Mouse (Mus musculus): Measurements from ENCODE around the gene Adm. TPM values are rescaled to one million over a fixed set of nuclear protein-coding genes. Genes with fewer than 3 reads are reported as not detected.
A peak's percentile ranks its signal among the peaks of the same experiment; 100 is the strongest.

Adm gene
- polyA plus RNA-seq, 1 experiment from 2014 or later: not detected

DNA sequence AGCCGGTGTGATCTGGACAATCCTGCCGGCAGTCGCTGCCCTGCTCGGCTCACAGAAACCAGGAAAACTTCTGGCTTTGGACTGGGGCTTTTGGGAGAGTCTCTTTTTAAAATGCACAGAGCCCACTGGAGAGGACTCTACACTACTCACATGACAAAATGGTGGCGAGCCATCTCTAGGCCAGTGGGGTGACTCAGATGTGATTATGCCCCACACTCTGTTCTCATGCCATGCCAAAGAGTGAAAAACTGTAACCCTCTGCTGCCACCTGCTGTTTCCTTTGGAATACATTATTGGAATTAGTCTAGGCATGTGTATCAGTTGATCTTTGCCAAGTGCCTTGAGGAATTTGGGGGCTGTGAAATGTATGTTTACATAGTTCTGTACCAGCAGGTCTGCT, 17.9 kb downstream of the Adm start:
- peak; percentile 82 for TF ChIP-seq CTCF (IDR thresholded peaks at IDR 0.05)
- DNase-seq (ENCODE audit: low read depth, low spot score) (no peak), ATAC-seq (no peak)
- CTCF ChIA-PET: interaction anchor here (0.7 to 4.7 kb wide), 7 partner anchors 8 to 379 kb away, joined by 3 to 35 read pairs (median 3); no protein-coding TSS in a partner anchor
- no peaks in the 10 kb centered on the region for H3K27me3 ChIP-seq
- in situ Hi-C loops (cut with MboI; ENCODE audit: low pct_unique_long_range_greater_than_20kb): no loop called here
- POLR2A ChIA-PET: interaction anchor here (0.6 to 1.1 kb wide), 3 partner anchors 44 to 364 kb away, joined by 3 to 5 read pairs (median 3); no protein-coding TSS in a partner anchor

GRCm38 (mm10) chr7:110645859-110646258, 18.4 kb downstream of the Adm start:
- no peaks in the 10 kb centered on the region for H3K27me3 ChIP-seq
- POLR2A ChIA-PET: interaction anchor here (1.1 kb wide), 1 partner anchor 43 kb away, joined by 3 read pairs; no protein-coding TSS in a partner anchor

DNA sequence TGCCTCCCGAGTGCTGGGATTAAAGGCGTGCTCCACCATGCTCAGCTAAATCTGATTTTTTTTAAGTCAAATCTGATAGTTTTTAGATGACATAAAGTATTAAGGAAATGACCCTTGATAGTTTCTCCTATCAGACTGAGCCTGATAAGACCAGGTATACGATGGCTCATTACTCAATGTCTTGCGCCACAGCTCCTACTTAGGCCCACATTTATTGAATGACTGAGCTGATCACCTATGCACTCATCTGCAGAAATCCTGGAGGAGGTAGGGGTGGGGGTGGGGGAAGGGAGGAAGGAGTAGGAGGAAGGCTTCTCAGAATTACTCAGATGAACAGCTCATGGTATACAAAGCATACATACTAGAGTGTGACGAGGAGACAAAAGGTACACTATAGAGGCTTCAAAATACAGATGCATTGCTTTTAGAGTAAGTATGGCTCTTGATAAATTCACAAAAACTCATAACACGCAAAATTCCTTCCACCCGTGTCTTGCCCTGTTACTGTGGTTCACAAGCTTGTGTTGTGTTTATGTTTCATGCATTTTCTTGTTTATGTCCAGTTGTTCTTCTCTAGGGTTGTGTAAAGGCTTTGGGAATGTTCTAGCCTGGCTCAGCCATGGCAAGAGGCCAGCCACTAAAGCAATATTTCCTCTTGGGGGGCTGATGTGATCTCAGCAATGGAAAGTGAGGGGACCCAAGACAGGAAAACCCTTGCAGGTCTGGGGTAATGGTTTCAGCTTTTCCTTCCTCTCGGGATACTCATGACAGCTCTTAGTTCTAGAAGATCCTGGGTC, 19.3 kb downstream of the Adm start:
- ChIA-PET POLR2A (interaction anchor here (1.1 kb wide), 1 partner anchor 42 kb away, joined by 3 read pairs; no protein-coding TSS in a partner anchor), CTCF (interaction anchor here (1.2 to 2.6 kb wide), 4 partner anchors 9 to 360 kb away, joined by 3 to 7 read pairs (median 6); no protein-coding TSS in a partner anchor)
- in situ Hi-C loops (cut with MboI; ENCODE audit: low pct_unique_long_range_greater_than_20kb): no loop called here
- no peak for DNase-seq (ENCODE audit: low read depth, low spot score)
- no peaks in the 10 kb centered on the region for H3K27me3 ChIP-seq
- no peak for TF ChIP-seq CTCF (IDR thresholded peaks at IDR 0.05)
- no peak for ATAC-seq

More at GRCm38 (mm10) chr7:110645859-110646258, 18.4 kb downstream of the Adm start:
- ATAC-seq: no peak
- CTCF ChIA-PET: interaction anchor here (0.7 to 2.6 kb wide), 6 partner anchors 8 to 380 kb away, joined by 3 to 7 read pairs (median 3); no protein-coding TSS in a partner anchor
- in situ Hi-C loops (cut with MboI; ENCODE audit: low pct_unique_long_range_greater_than_20kb): no loop called here
- TF ChIP-seq CTCF (IDR thresholded peaks at IDR 0.05): no peak
- no peak for DNase-seq (ENCODE audit: low read depth, low spot score)

DNA sequence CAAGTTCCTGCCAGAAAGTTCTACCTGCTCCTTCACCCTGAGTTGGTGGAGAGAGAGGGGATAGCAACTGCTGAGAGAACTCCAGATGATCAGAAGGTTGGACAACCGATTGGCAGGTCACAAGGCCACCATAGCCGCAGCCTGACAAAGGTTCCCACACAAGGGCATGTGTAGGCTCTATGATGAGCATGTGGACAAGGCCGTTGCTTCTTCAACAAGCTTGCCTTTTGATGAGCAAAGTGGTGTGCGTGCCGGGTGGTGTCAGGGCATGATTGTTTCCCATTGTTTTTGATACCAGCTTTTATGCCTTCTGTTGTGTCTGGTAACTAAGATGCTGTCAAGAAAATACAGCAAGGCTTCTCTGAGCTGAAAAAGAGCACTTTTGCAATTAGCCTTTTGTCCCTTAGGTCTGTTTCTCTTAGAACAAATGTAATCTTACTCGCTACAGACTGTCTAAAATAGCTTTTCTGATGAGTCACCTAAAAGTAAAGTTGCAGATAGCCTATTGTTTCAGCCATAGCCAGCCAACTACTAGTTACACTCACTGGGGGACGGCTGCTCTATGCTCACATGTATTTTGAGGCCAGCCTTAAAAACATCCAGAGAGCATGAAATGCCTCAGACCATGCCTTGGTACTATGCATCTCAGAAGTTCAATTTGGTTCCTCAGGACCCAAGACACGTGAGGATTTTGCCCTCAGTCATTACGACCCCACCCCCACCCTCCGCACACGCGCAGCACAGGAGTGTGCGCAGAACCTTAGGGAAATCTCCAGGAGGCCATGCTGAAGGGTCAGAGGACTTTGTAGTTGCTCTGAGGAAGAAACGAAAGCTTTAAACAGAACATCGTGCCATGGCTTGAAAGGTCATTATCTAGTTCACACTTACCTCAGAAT, 20.3 kb downstream of the Adm start:
- in situ Hi-C loops (cut with MboI; ENCODE audit: low pct_unique_long_range_greater_than_20kb): no loop called here
- DNase-seq (ENCODE audit: low read depth, low spot score) (no peak), ATAC-seq (no peak)
- H3K27me3 ChIP-seq: no peaks in the 10 kb centered on the region
- ChIA-PET CTCF (interaction anchor here (0.9 to 1.2 kb wide), 3 partner anchors 10 to 484 kb away, joined by 3 to 4 read pairs (median 4); no protein-coding TSS in a partner anchor), POLR2A (interaction anchor here (0.6 kb wide), 1 partner anchor 32 kb away, joined by 6 read pairs; no protein-coding TSS in a partner anchor)
- no peak for TF ChIP-seq CTCF (IDR thresholded peaks at IDR 0.05)

- ChIA-PET CTCF (interaction anchor here (0.9 to 1.2 kb wide), 2 partner anchors 10 to 485 kb away, joined by 3 to 4 read pairs; no protein-coding TSS in a partner anchor), POLR2A (interaction anchor here (0.8 kb wide), 1 partner anchor 81 kb away, joined by 4 read pairs; no protein-coding TSS in a partner anchor)
- TF ChIP-seq CTCF (IDR thresholded peaks at IDR 0.05): no peak
- H3K27me3 ChIP-seq: no peaks in the 10 kb centered on the region
- ATAC-seq (no peak), DNase-seq (ENCODE audit: low read depth, low spot score) (no peak)
- in situ Hi-C loops (cut with MboI; ENCODE audit: low pct_unique_long_range_greater_than_20kb): no loop called here
Measured at GRCm38 (mm10) chr7:110648455-110649085, 21.1 kb downstream of the Adm start.

GRCm38 (mm10) chr7:110649133-110649987, 21.9 kb downstream of the Adm start:
- DNase-seq (ENCODE audit: low read depth, low spot score) (no peak), ATAC-seq (no peak)
- H3K27me3 ChIP-seq: no peaks in the 10 kb centered on the region
- TF ChIP-seq CTCF (IDR thresholded peaks at IDR 0.05): peak; percentile 14
- in situ Hi-C loops (cut with MboI; ENCODE audit: low pct_unique_long_range_greater_than_20kb): no loop called here
- ChIA-PET CTCF (interaction anchor here (0.9 kb wide), 1 partner anchor 485 kb away, joined by 4 read pairs; no protein-coding TSS in a partner anchor), POLR2A (interaction anchor here (0.8 kb wide), 1 partner anchor 81 kb away, joined by 4 read pairs; no protein-coding TSS in a partner anchor)

DNA sequence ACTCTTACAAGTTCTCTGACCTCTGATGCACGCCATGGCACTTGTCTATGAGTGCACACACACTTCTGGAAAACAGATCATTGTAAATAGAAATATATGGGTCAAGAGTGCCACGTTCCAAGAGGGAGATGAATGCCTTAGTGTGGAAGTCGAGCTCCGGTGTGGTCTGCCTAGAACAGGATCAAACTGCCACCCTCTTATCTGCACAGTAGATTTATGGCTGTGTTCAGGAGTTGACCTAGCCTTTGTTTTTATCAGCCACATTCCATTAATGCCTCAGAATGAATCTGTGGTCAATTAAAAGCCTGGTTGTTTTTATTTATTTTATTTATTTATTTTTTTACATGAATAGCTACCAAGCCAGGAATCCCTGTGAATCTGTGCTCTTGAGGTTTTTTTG, 23.0 kb downstream of the Adm start:
- no peak for DNase-seq (ENCODE audit: low read depth, low spot score)
- no peaks in the 10 kb centered on the region for H3K27me3 ChIP-seq
- ATAC-seq: no peak
- POLR2A ChIA-PET: no interaction called here
- TF ChIP-seq CTCF (IDR thresholded peaks at IDR 0.05): no peak
- CTCF ChIA-PET: interaction anchor here (1.4 kb wide), 1 partner anchor 12 kb away, joined by 4 read pairs; no protein-coding TSS in a partner anchor
- in situ Hi-C loops (cut with MboI; ENCODE audit: low pct_unique_long_range_greater_than_20kb): no loop called here

- no peak for DNase-seq (ENCODE audit: low read depth, low spot score)
- TF ChIP-seq CTCF (IDR thresholded peaks at IDR 0.05): no peak
- ChIA-PET CTCF (interaction anchor here (1.4 kb wide), 1 partner anchor 11 kb away, joined by 4 read pairs; no protein-coding TSS in a partner anchor), POLR2A (interaction anchor here (0.8 kb wide), 1 partner anchor 13 kb away, joined by 3 read pairs; no protein-coding TSS in a partner anchor)
- in situ Hi-C loops (cut with MboI; ENCODE audit: low pct_unique_long_range_greater_than_20kb): no loop called here
- ATAC-seq: no peak
- H3K27me3 ChIP-seq: no peaks in the 10 kb centered on the region
Measured at GRCm38 (mm10) chr7:110651091-110651490, 23.6 kb downstream of the Adm start.

DNA sequence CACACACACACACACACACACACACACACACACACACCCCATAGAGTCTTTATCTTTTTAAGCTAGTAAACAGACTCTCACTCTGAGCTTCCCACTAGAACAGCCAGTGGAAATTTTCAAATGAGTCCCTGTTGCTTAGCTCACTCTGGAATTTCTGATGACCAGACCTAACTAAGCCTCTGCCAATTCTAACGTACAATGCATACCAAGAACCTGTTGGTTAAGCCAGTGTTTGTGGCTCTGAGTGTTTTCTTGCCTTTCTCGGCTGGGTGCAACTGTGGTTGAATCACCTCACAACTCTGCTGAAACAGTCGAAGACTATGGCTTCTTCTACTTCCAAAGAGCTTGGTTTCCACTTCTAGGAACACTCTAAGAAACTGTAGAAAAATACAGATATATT, 27.8 kb downstream of the Adm start:
- H3K27me3 ChIP-seq: no peaks in the 10 kb centered on the region
- TF ChIP-seq CTCF (IDR thresholded peaks at IDR 0.05): no peak
- peak; percentile 65 for ATAC-seq
- ChIA-PET CTCF (interaction anchor here (0.8 to 3.6 kb wide), 4 partner anchors 9 to 34 kb away, joined by 3 to 12 read pairs (median 4); no protein-coding TSS in a partner anchor), POLR2A (interaction anchor here (0.6 to 1.6 kb wide), 3 partner anchors 13 to 113 kb away, joined by 3 to 4 read pairs (median 3); no protein-coding TSS in a partner anchor)
- in situ Hi-C loops (cut with MboI; ENCODE audit: low pct_unique_long_range_greater_than_20kb): no loop called here
- DNase-seq (ENCODE audit: low read depth, low spot score): no peak

Data from Patski (cell line).